Mouse (Mus musculus) cerebellum, adult 11 months (tissue): Measurements from ENCODE around the gene Lgals2.

Experiments used
- DNase-seq: peaks from one replicate; pipeline ENCODE4 v3.0.0; 2022

Gene Lgals2

DNA sequence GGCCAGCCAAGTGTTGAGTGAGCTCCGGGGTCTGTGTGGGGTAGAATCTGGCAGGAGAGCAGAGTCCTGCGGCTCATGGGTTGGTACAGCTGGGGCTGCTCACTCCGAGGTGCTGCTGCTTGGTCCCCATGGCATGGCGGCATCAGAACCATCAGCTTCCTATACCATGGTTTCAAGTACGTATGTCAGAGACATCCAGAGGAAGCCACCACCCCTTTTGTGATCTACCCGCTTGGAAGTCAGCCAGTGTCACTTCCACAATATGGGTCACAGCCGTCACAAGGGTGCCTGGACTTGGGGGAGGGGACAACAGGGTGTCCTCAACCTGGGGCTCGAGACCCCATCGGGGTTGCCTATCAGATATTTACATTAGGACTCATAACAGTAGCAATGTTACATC lies 45.2 kb downstream of the Lgals2 start:
- no peak for DNase-seq

DNA sequence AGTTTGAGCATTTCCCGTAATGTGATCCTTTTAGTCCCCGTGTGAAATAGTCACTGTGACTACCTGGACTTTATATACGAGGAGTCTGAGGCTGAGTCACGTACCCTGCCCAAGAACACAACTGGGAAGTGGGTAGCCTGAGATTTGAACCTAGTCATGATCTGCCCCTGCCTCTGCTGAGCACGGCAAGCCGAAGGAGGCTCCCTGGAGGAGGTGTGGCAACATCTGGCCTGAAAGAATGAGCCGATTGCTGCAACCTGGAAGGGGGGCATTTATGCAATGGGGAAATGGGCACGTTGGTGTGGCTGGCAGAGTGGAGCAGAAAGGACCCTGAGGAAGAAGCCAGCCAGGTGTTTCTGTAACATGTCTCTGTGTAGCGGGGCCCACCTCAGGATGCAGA lies 45.6 kb downstream of the Lgals2 start:
- no peak for DNase-seq

DNA sequence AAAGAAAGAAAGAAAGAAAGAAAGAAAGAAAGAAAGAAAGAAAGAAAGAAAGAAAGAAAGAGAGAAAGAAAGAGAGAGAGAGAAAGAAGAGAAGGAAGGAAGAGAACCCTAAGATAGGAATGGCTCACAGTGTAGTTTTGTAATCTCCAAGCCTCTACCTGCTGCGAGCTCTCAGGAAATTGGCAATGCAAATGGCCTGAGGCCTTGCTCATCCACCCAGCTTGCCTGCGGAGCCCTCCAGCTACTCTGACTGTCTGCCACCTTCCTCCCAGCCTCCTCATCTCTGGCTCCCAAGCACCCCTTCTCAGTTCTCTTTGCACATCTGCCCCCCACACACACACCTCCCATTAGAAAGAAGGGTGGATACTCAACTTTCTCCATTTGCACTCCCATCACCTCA lies 46.3 kb downstream of the Lgals2 start:
- DNase-seq: no peak

DNA sequence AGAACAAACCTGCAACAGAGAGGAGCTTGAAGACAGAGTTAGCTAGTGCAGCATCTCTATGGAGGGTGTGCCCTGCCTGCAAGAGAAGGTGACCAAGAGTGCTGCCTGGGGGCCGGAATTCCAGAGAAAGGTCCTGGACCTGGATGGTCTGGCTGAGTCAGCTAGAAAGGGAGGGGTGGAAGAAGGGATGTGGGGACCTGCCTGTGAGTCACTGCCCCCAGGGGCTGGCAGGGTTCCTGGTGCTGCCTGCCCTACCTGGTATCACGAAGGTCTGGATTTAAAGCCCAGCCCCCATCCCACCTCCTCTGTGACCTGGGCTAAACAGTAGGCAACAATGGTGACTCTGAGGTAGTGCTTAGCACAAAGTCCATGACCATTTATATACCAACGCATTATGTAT lies 48.2 kb downstream of the Lgals2 start:
- DNase-seq: no peak

DNA sequence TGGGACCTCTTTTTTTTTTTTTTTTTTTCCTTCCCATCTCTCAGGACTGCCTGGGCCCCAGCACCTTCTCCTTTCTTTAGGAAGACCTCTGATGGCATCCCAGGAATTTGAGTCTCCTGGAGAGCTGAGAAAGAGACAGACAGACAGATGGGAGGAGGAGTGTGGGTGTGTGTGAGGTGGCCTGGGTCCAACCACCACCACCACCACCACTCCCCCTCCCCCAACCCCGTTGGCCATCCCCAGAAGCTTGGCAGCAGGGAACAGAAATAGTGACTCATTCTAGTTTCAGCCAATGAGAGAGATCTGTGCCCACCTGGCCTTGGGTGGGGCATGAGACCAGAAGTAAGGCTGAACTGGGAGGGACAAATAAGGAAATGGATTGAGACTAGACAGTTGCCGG lies 48.7 kb downstream of the Lgals2 start:
- DNase-seq: no peak

DNA sequence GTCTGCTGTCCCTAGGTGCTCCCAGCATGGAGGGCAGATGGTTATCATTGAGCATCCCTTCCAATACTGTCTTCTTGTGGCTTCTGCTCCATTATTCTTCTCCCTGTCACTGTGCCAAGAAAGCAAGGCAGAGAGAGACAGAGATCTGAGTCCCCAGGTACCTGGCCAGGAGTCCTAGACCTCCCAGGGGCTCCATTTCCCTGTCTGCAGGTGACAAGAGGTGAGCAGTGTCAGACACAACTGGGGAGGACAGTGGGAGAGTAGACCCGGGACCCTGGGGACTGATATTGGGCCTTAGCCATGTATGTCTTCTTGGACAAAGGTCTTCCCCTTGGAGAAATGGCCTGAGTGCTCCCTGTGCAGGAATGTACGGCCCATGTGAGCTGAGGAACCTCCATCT lies 50.0 kb downstream of the Lgals2 start:
- DNase-seq: no peak

DNA sequence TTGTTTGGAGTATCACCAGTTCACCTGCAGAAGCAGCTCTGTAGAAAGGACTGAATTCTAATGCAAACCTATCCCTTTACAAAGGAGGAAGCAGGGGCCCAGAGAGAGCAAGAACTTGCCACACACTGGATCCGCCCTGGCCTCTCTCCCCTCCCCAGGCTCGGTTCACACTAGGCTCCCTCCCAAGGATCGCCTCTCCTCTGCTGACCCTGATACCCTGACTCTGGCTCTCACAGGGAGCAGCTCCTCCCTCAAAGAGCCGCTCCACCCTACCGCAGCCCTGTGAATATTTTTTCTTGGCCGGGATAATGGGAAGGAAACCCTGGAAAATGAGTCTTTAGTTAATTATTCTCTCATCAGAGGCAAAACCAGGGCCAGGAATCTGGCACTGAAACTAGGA lies 51.0 kb downstream of the Lgals2 start:
- DNase-seq: no peak

DNA sequence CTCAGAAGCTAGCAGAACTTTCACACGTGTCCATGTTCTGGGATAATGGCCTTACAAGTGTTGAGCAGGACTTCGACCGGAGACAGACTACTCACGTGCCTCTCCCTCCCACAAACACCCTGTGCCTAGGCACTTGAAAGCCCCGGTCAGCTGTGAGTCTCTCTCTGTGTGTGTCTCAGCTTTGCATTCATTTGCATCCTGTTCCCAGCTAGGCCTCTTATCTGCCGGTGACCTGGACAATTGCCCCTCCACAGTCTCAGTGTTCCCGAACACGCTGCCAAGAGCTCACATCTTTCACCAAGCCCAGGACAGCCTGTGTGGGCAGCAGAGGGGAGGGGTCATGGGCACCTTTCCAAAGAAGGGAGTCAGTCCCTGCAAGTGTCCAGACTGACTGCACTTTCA lies 51.8 kb downstream of the Lgals2 start:
- no peak for DNase-seq

DNA sequence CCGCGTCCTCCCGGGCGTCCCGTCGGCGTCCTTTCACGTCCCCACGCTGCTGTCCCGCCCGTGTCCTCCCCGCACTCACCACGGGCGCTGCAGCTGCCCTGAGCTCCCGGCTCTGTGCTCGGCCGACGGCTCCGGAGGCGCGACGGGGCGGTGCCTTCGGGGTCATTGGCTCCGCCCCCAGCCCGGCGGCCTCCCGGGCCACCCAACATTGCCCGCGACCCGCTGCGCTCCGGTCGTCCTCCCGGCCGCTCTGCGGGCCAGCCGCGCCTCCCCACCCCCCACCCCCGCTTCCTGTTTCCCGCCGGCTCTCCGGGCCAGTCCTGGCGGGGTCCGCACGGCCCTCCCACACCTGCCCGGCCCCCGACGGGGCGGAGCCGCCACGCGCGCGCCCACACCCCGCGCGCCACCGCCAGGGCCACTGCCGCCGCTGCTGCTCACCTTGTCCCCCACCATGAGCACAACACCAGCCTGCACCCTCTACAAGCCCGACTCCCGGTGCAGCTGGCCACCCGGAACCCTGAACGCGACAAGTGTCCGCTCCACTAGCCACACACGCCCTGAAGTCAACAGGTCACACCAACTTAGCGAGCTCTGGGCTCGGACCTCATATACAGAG lies 52.4 kb downstream of the Lgals2 start, which contains the start of gene Card10:
Gene Card10 (minus strand): TSS at position 267 of the 616 bp plus-strand sequence.
- DNase-seq: no peak

DNA sequence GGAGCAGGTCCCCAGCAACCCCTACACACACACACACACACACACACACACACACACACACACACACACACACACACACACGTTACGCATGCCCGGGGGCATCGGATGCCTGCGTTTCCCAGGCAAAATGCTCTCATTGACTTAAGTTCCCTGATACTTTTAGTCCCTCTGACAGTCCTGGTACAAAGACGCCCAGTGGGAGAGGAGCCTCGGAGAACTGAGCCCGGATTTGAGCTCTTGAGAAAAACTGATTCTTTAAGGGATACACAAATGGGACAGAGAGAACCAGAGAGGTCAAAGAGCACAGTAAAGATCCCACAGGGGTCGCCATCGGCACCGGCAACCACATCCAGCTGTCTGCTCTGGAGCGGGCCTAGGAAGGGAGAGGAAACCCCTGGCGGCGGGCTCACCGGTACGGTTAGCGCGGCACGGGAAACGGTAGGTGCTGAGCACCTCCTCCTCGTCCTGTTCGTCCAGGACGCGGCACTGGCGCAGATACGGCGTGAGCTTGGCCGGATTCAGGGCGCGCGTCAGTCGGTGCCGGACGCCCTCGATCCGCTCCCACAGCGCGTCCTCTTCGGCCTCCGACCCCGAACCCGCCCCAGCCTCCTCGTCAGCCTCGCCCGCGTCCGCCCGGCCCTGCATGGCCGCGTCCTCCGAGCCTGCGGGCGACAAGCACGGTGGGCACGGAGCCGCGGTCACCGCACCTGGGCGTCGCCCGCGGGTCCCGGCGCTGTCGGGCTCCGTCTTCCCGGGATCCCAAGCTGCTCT lies 53.2 kb downstream of the Lgals2 start:
- no peak for DNase-seq

DNA sequence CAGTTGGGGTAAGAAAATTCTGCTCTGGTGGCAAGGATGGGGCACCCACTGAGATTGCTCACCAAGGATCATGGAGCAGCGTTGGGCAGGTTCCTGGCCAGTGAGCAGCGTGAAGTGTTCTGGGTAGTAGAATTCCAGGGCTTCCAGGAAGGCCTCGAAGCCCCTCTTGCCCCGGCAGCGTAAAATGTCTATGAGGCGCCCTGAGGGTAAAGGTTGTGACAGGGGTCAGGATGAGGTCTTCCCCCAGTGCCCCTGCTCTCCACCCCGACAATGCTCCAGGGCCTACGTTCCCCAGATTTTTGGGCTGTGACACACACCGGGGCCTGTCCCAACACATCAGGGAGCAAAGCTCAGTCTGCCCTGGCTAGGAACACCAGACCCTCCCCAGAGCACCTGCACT lies 53.8 kb downstream of the Lgals2 start:
- no peak for DNase-seq
